Mouse (Mus musculus) spleen, adult 2 months (tissue): ENCODE results near the gene Ddr1.

Experiments used
- CTCF ChIP-seq: fragments of 200-500 bp; IDR thresholded peaks from 2 replicates; pipeline ENCODE4 v1.5.1; 2011; ENCODE audit warnings: mild to moderate bottlenecking, inconsistent platforms; ENCODE audit not compliant: insufficient read depth, insufficient read length, insufficient replicate concordance; ENCODE audit errors: extremely low read depth
- POLR2A ChIP-seq: fragments of 200-500 bp; IDR thresholded peaks from 2 replicates; pipeline ENCODE4 v1.6.1; 2011; ENCODE audit warnings: low read depth, low read length, inconsistent platforms

DNA sequence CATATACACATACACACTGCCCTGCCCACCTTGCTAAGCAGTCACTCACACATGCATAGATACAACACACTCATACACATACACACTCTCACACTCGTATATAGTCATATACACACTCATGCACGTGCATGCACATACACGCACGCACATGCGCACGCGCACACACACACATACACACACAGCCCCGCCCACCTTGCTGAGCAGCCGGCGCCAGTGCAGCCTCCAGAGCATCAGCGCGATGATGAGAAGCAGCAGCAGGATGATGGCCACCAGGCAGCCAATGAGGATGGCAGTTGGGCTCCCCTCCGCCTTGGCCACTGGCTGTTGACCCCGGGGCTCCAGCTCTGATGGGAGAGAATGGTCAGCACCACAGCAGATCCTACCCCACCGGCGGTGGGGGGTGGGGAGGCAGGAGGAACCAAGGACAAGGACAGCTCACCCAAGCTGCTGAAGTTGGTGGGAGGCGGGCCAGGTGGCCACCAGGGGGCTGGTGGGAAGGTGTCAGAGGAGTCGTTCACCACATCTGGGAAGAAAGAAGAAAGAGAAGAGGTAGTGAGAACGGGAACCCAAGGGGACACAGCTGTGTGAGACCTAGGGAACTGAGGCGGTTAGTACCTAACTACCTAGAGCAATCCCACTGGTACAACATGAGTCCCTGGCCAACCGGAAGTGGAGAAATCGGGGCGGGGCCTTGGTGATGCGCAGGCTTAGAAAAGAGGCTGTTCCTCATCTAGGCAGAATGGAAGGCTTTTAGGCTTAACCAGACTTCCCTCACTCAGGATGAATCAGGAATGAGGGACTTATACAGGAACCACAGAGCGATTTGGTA is 15.9 kb downstream of the Ddr1 start:
- TF ChIP-seq CTCF = no peak
- TF ChIP-seq POLR2A = no peak
